Mouse (Mus musculus): ENCODE data around the gene Crxos. TPM values are rescaled to one million over a fixed set of nuclear protein-coding genes. Genes with fewer than 3 reads are reported as not detected.

Crxos gene
- not detected in 2 replicates for polyA plus RNA-seq (2015; fragmentation: Nextera tagmentation; extraction: Ambion mirVana)

GRCm38 (mm10) chr7:15882317-15882716, at the start of gene Crxos:
Gene Crxos (plus strand): TSS chr7:15882617.
- Histone ChIP-seq H3K4me2 (replicated peaks) (no peak within 1 kb of the TSS), H3K27ac (no peak within 1 kb of the TSS), H3K27me3 (no peaks in the 10 kb centered on the region), H3K9ac (no peak within 1 kb of the TSS), H3K36me3 (no peaks in the 10 kb centered on the region), H3K4me1 (no peaks in the 10 kb centered on the region), H3K4me3 (no peak within 1 kb of the TSS), H3K9me3 (no peaks in the 10 kb centered on the region)
- WGBS, result 88% methylated on average over 2 of the region's 2 CpGs
- ATAC-seq (ENCODE audit: low FRiP score, low read depth), result no peak

- ATAC-seq (ENCODE audit: low FRiP score, low read depth), result no peak
- H3K4me1 ChIP-seq, result no peaks in the 10 kb centered on the region
- peaks cover 24% of the 10 kb centered on the region for H3K9me3 ChIP-seq
- H3K36me3 ChIP-seq, result no peaks in the 10 kb centered on the region
- no peak within 1 kb of the TSS for H3K27ac ChIP-seq
- no peak within 1 kb of the TSS for H3K4me2 ChIP-seq (replicated peaks)
- H3K4me3 ChIP-seq, result no peak within 1 kb of the TSS
- H3K9ac ChIP-seq, result no peak within 1 kb of the TSS
- 84% methylated on average over 3 of the region's 3 CpGs for WGBS
- no peaks in the 10 kb centered on the region for H3K27me3 ChIP-seq
Measured at GRCm38 (mm10) chr7:15839578-15839977, 42.8 kb upstream of the Crxos start, which contains the start of gene Obox6. Gene Obox6 (minus strand): TSS chr7:15839678.

DNA sequence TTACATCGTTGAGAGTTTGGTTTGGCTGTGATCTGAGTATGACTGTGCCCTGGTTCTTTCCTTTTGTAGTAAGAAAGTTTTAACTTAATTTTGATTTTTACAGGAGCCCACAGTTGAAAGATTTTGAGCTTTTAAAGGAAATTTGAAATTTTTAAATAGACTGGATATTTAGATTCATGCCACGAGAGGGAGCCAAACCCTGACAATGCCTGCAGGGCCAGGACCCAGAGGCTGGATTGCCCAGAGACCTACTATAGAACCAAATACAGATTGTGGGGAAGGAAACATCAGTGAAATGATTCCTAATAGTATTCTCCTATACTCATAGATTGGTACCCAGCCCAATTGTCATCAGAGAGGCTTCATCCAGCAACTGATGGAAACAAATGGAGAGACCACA, 22.8 kb upstream of the Crxos start:
- Histone ChIP-seq H3K9me3 (0 out of 2 replicates have a peak, but pooled peaks cover 6% of the 10 kb centered on the region), H3K27me3 (no peaks in the 10 kb centered on the region), H3K27ac (no peak overlapping the region), H3K36me3 (no peaks in the 10 kb centered on the region), H3K4me2 (replicated peaks) (no peak overlapping the region), H3K4me3 (no peak overlapping the region), H3K4me1 (no peaks in the 10 kb centered on the region), H3K9ac (no peak overlapping the region)
- ATAC-seq (ENCODE audit: low FRiP score, low read depth), result no peak
- 35% methylated on average over 2 of the region's 2 CpGs for WGBS

DNA sequence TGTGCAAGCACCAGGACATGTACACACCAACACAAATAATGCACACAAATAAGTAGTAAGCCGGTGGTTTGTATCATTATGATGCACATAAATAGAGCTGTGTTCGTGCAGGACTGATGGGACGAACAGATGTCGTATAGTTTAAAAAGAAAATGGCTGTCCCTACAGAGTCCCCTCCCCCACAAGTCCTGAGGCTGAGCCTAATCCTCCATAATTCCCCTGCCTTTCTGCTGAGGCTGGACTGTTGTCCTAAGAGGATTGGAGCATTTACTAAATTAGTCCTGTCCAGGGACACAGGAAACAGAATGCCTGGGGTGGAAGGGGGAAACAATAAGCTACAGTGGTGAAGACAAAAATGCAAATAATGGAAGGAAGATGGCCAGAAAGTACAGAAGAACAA, 18.3 kb upstream of the Crxos start:
- WGBS, result 74% methylated on average over 4 of the region's 4 CpGs

DNA sequence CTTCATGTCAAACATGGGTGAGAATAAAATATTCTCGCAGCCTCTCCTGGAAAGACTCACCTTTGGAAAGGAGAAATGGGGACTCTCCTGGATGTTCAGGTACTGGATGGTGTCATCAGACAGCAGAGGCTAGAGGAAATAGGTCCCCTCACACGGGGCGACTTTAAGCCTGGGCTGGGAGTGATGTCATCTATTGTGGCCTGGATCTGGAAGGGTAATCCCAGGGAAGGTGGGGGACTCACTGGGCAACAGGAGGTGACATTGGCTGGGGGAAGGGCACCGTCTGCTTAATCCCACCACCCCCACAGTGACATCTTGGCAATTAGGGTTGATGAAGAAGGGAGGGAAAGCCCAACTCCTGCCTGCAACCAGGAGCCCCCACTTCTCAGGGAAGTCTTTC, 2.7 kb upstream of the Crxos start, which contains the start of gene Crx:
Crx (minus strand) TSS at position 213 of the 400 bp plus-strand sequence.
- no peak within 1 kb of the TSS for H3K27ac ChIP-seq
- H3K27me3 ChIP-seq, result no peaks in the 10 kb centered on the region
- no peak for ATAC-seq (ENCODE audit: low FRiP score, low read depth)
- H3K36me3 ChIP-seq, result no peaks in the 10 kb centered on the region
- H3K4me2 ChIP-seq (replicated peaks), result no peak within 1 kb of the TSS
- no peak within 1 kb of the TSS for H3K4me3 ChIP-seq
- no peaks in the 10 kb centered on the region for H3K4me1 ChIP-seq
- WGBS, result 31% methylated on average over 4 of the region's 4 CpGs
- no peak within 1 kb of the TSS for H3K9ac ChIP-seq
- H3K9me3 ChIP-seq, result no peaks in the 10 kb centered on the region

More for the DNA sequence above, 18.3 kb upstream of the Crxos start:
- Histone ChIP-seq H3K27ac (no peak overlapping the region), H3K4me1 (no peaks in the 10 kb centered on the region), H3K27me3 (no peaks in the 10 kb centered on the region), H3K36me3 (no peaks in the 10 kb centered on the region), H3K4me2 (replicated peaks) (no peak overlapping the region), H3K9me3 (0 out of 2 replicates have a peak, but pooled peaks cover 6% of the 10 kb centered on the region), H3K4me3 (no peak overlapping the region), H3K9ac (no peak overlapping the region)
- ATAC-seq (ENCODE audit: low FRiP score, low read depth), result no peak

DNA sequence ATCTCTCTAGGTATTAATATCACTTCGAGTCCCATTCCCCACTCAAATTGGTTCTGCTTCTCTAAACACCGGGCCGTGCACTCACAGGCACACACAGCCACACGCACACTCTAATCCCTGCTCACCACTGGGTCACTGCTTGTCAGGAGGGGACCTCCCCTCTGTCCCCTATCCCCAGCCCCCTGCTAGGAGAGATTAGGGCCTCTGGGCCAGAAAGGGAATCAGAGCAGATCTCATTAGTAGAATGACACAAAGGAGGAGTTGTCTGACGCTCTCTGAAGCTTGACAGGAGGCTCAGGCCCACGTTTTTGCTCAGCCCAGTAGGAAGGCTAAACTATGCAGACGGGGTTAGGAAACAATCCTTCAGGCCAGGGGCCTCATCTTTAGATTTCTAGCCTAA, 1.0 kb upstream of the Crxos start:
- WGBS, result 29% methylated on average over 7 of the region's 7 CpGs
- no peak overlapping the region for H3K4me3 ChIP-seq
- no peak for ATAC-seq (ENCODE audit: low FRiP score, low read depth)

GRCm38 (mm10) chr7:15881831-15882230, 586 bp upstream of the Crxos start:
- Histone ChIP-seq H3K36me3 (no peaks in the 10 kb centered on the region), H3K9ac (no peak overlapping the region), H3K27ac (no peak overlapping the region), H3K27me3 (no peaks in the 10 kb centered on the region), H3K9me3 (no peaks in the 10 kb centered on the region), H3K4me3 (no peak overlapping the region), H3K4me2 (replicated peaks) (no peak overlapping the region), H3K4me1 (no peaks in the 10 kb centered on the region)
- WGBS, result 74% methylated on average over 3 of the region's 3 CpGs
- no peak for ATAC-seq (ENCODE audit: low FRiP score, low read depth)

More for the DNA sequence above, 1.0 kb upstream of the Crxos start:
- no peaks in the 10 kb centered on the region for H3K9me3 ChIP-seq
- no peak overlapping the region for H3K9ac ChIP-seq
- no peaks in the 10 kb centered on the region for H3K4me1 ChIP-seq
- no peak overlapping the region for H3K27ac ChIP-seq
- no peaks in the 10 kb centered on the region for H3K27me3 ChIP-seq
- no peak overlapping the region for H3K4me2 ChIP-seq (replicated peaks)
- H3K36me3 ChIP-seq, result no peaks in the 10 kb centered on the region

- Histone ChIP-seq H3K4me3 (no peak overlapping the region), H3K9me3 (no peaks in the 10 kb centered on the region), H3K9ac (no peak overlapping the region), H3K36me3 (no peaks in the 10 kb centered on the region), H3K27ac (no peak overlapping the region), H3K4me2 (replicated peaks) (no peak overlapping the region), H3K27me3 (no peaks in the 10 kb centered on the region), H3K4me1 (no peaks in the 10 kb centered on the region)
- ATAC-seq (ENCODE audit: low FRiP score, low read depth), result no peak
- 83% methylated on average over 2 of the region's 2 CpGs for WGBS
Measured at GRCm38 (mm10) chr7:15884127-15884526, 1.7 kb downstream of the Crxos start.

GRCm38 (mm10) chr7:15894251-15894650, 11.8 kb downstream of the Crxos start:
- Histone ChIP-seq H3K9me3 (no peaks in the 10 kb centered on the region), H3K9ac (no peak overlapping the region), H3K36me3 (no peaks in the 10 kb centered on the region), H3K27me3 (no peaks in the 10 kb centered on the region), H3K4me1 (no peaks in the 10 kb centered on the region), H3K27ac (no peak overlapping the region), H3K4me3 (no peak overlapping the region), H3K4me2 (replicated peaks) (no peak overlapping the region)
- 62% methylated on average over 1 of the region's 1 CpGs for WGBS
- no peak for ATAC-seq (ENCODE audit: low FRiP score, low read depth)

- WGBS, result 79% methylated on average over 9 of the region's 9 CpGs
- Histone ChIP-seq H3K36me3 (no peaks in the 10 kb centered on the region), H3K4me3 (no peak overlapping the region), H3K9me3 (no peaks in the 10 kb centered on the region), H3K27ac (no peak overlapping the region), H3K27me3 (no peaks in the 10 kb centered on the region), H3K9ac (no peak overlapping the region), H3K4me2 (replicated peaks) (no peak overlapping the region), H3K4me1 (no peaks in the 10 kb centered on the region)
- no peak for ATAC-seq (ENCODE audit: low FRiP score, low read depth)
Measured at GRCm38 (mm10) chr7:15901366-15902048, 19.1 kb downstream of the Crxos start.

DNA sequence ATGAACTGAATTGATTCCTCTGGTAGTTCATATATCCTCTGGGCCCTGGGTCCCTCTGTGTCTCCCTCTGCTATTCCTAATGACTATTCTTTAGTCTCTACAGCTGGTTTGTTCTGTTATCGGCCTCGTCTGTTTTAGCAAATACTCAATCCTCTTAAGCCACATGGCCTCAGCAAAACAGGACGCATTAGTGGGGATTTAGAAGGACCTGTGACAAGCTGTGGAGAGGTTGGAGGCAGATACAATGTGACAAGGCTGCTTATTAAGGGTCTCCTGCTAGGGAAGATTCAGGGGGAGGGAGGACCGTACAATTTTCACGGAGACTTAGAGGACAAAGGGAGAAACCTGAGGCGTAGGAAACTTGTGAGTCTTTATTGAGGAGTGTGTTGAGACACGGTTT, 23.4 kb downstream of the Crxos start:
- Histone ChIP-seq H3K27me3 (no peaks in the 10 kb centered on the region), H3K4me1 (no peaks in the 10 kb centered on the region), H3K27ac (no peak overlapping the region), H3K9ac (no peak overlapping the region), H3K4me2 (replicated peaks) (no peak overlapping the region), H3K36me3 (no peaks in the 10 kb centered on the region), H3K4me3 (no peak overlapping the region), H3K9me3 (no peaks in the 10 kb centered on the region)
- ATAC-seq (ENCODE audit: low FRiP score, low read depth), result no peak
- 78% methylated on average over 7 of the region's 7 CpGs for WGBS

DNA sequence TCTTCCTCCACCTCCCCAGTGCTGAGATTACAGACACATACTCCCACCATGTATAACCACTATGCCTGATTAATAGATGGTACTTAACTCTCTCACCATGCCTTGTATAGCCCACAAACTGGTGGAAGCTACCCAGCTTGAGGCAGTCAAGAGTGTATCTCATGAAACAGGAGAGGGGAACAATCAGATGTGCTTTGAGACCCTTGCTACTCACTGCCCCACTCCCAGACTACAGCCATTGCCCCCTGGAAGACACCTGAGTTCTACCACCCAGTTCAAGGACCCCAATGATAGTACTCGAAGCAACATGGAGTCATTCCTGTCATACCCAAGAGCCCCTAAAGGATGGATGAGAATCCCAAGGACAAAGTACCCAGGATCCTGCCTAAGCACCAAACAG, 24.2 kb downstream of the Crxos start:
- Histone ChIP-seq H3K4me3 (no peak overlapping the region), H3K4me1 (no peaks in the 10 kb centered on the region), H3K9me3 (no peaks in the 10 kb centered on the region), H3K36me3 (no peaks in the 10 kb centered on the region), H3K4me2 (replicated peaks) (no peak overlapping the region), H3K27ac (no peak overlapping the region), H3K9ac (no peak overlapping the region), H3K27me3 (no peaks in the 10 kb centered on the region)
- ATAC-seq (ENCODE audit: low FRiP score, low read depth), result no peak
- 90% methylated on average over 1 of the region's 1 CpGs for WGBS

Measured in limb, embryonic 13.5 days (tissue).